Mouse (Mus musculus) limb, embryonic 13.5 days (tissue): ENCODE measurements at regions not wholly inside any gene's neighbourhood (a gene's known extent, or its start where the extent isn't known, plus 50 kb on each side); places are given as distances from the start of the nearest gene placed in this dataset.

Experiments
- ATAC-seq: fragments of 200-750 bp; cut with Nextera tagmentation; 2 replicates; pipeline ENCODE4 v1.8.0; 2017; ENCODE audit warnings: low read depth, moderate number of reproducible peaks, moderate TSS enrichment; ENCODE audit not compliant: low FRiP score
- H3K27ac ChIP-seq: fragments of 300-500 bp; sonication (generic); 2 replicates; pipeline ENCODE4 v1.5.1; 2015; ENCODE audit warnings: inconsistent platforms, mild to moderate bottlenecking, moderate library complexity
- H3K27me3 ChIP-seq: fragments of 300-500 bp; sonication (generic); 2 replicates; pipeline ENCODE4 v1.6.1; 2015; ENCODE audit warnings: mild to moderate bottlenecking, inconsistent platforms
- H3K36me3 ChIP-seq: fragments of 300-500 bp; sonication (generic); 2 replicates; pipeline ENCODE4 v1.6.1; 2015; ENCODE audit warnings: inconsistent platforms, mild to moderate bottlenecking, moderate library complexity
- H3K4me1 ChIP-seq: fragments of 300-500 bp; sonication (generic); 2 replicates; pipeline ENCODE4 v1.6.1; 2015; ENCODE audit warnings: inconsistent platforms
- H3K4me2 ChIP-seq: fragments of 300-500 bp; sonication (generic); replicated peaks from 2 replicates; pipeline ENCODE4 v1.6.1; 2015; ENCODE audit warnings: inconsistent platforms, mild to moderate bottlenecking, moderate library complexity
- H3K4me3 ChIP-seq: fragments of 300-500 bp; sonication (generic); 2 replicates; pipeline ENCODE4 v1.5.1; 2015; ENCODE audit warnings: moderate library complexity, mild to moderate bottlenecking, inconsistent platforms
- H3K9ac ChIP-seq: fragments of 300-500 bp; sonication (generic); 2 replicates; pipeline ENCODE4 v1.6.1; 2015; ENCODE audit warnings: mild to moderate bottlenecking, inconsistent platforms
- H3K9me3 ChIP-seq: fragments of 300-500 bp; sonication (generic); 2 replicates; pipeline ENCODE4 v1.6.1; 2016; ENCODE audit warnings: inconsistent platforms
- WGBS: fragments of 180-500 bp; shearing (Covaris S2); methylation state at CpG from one replicate; pipeline ENCODE4 v1.1.7; 2015; 5-methylcytosine and 5-hydroxymethylcytosine counted together

DNA sequence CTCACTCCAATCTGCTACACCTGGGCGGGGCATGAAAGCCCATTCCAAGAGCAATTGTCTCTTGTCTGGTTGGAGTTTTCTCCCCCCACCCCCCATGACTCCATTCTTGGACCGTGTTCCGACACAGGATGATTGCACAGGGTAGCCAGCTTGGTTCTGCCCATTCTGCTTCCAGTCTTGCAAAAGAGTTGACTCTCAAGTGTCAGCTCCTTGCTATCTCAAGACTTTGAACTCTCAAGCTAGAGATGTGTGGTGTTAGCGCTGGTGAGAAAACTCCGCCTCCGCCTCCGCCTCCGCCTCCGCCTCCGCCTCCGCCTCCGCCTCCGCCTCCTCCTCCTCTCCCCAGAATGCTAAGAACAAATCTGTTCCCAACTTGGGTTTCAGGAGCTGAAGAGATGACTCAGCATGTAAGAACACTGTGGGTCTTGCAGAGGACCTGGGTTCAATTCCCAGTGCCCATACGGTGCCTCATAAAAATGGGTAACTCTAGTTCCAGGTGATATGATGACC, 135.1 kb downstream of the Bcat1 start:
- Histone ChIP-seq H3K4me2 (no peak overlapping the region), H3K36me3 (no peaks in the 10 kb centered on the region), H3K4me3 (no peak overlapping the region), H3K27me3 (no peaks in the 10 kb centered on the region), H3K27ac (no peak overlapping the region), H3K4me1 (peaks cover 36% of the 10 kb centered on the region), H3K9ac (no peak overlapping the region), H3K9me3 (no peaks in the 10 kb centered on the region)
- no peak for ATAC-seq
- WGBS, result 92% methylated on average over 14 of the region's 14 CpGs

DNA sequence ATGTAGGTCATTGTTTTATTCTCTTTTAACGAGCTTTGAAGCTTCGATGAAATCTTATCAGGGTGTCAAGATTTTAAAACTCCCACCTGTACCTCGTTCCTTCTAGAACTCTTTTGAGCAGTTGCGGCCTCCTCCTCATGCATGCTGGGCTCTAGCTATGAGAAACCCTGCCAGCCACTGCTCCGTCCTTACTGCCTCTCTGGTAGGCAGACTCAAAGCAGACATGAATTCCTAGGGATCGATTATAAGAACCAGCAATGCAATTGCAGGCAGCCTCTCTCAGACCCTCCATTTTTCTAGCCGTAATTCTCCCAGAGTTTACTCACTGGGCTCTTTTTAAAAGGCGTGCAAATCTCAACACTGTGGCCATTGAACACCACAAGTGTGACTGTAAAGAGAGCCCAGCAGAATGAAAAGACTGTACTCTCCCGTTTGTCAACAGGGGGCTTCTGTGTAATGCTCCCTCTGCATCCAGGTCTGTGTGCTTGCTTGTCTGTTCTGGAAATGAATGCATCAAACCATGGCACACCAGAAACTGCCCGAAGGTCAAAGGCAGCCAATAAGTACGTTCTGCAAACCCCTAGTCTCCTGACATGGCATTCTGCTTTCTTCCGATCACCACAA, 137.3 kb downstream of the Bcat1 start:
- Histone ChIP-seq H3K4me1 (peaks cover 23% of the 10 kb centered on the region), H3K4me2 (no peak overlapping the region), H3K36me3 (no peaks in the 10 kb centered on the region), H3K9ac (no peak overlapping the region), H3K27ac (peak overlapping the region; percentile 68), H3K4me3 (no peak overlapping the region), H3K9me3 (no peaks in the 10 kb centered on the region), H3K27me3 (no peaks in the 10 kb centered on the region)
- 65% methylated on average over 12 of the region's 12 CpGs for WGBS
- no peak for ATAC-seq

DNA sequence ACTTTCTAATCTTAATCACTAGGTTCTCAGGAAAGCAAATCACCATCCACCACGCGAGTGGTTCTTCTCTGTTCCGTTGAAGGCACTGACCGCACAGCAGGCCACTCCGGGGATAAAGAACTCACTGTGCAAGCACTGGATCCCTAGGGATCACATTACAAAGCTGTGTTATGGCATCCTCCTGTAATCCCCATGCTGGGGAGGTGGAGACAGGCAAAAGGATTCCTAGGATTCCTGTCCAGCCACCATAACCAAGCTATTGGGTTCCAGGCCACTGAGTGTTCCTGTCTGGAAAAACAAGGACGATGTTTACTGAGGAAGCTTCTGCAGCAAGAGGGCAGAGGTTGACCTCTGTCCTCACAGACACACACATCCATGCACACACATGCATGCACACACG, 138.8 kb downstream of the Bcat1 start:
- Histone ChIP-seq H3K9me3 (peaks cover 4% of the 10 kb centered on the region), H3K27me3 (no peaks in the 10 kb centered on the region), H3K9ac (no peak overlapping the region), H3K4me3 (no peak overlapping the region), H3K27ac (no peak overlapping the region), H3K4me2 (no peak overlapping the region), H3K4me1 (peaks cover 19% of the 10 kb centered on the region), H3K36me3 (no peaks in the 10 kb centered on the region)
- 65% methylated on average over 7 of the region's 7 CpGs for WGBS
- no peak for ATAC-seq

DNA sequence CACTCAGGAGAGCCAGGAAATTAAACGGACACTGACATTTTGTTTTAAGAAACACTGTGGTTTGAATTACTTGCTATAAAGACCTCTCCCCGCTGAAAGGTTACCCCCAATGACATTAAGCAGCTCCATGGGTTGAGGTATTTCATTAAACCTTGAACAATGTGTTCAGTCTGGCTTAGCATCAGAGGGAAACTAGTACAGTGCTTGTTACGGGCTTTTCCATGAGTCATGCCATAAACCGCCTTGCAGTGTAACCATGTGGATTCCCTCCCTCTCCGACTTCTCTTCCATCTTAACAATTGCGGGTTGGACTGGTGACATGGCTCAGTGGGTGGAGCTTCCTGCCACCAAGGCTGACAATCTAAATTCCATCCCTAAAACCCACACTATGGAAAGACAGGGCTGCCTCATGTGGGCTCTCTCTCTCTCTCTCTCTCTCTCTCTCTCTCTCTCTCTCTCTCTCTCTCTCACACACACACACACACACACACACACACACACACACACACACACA, 142.2 kb downstream of the Bcat1 start:
- H3K27ac ChIP-seq, result no peak overlapping the region
- ATAC-seq, result peak; percentile 73
- H3K36me3 ChIP-seq, result no peaks in the 10 kb centered on the region
- H3K9ac ChIP-seq, result no peak overlapping the region
- no peak overlapping the region for H3K4me2 ChIP-seq
- peaks cover 5% of the 10 kb centered on the region for H3K9me3 ChIP-seq
- H3K27me3 ChIP-seq, result no peaks in the 10 kb centered on the region
- WGBS, result 57% methylated on average over 6 of the region's 6 CpGs
- peaks cover 15% of the 10 kb centered on the region for H3K4me1 ChIP-seq
- no peak overlapping the region for H3K4me3 ChIP-seq

DNA sequence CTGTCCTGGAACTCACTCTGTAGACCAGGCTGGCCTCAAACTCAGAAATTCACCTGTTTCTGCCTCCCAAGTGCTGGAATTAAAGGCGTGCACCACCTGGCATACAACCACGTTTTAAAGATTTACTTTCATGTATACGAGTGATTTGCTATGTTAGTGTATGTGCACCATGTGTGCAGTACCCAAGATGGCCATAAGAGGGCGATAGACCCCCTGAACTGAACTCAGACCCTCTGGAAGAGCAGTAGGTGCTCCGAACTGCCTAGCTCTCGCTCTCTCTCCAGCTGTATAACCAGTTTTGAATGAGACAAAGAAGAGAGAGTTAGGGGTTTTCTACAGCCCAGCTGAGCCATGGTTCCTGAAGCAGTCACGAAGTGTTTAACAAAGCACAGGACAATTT, 143.6 kb downstream of the Bcat1 start:
- 80% methylated on average over 7 of the region's 7 CpGs for WGBS
- ATAC-seq, result no peak
- Histone ChIP-seq H3K4me3 (no peak overlapping the region), H3K9me3 (peaks cover 5% of the 10 kb centered on the region), H3K4me2 (no peak overlapping the region), H3K36me3 (no peaks in the 10 kb centered on the region), H3K27ac (no peak overlapping the region), H3K9ac (no peak overlapping the region), H3K27me3 (no peaks in the 10 kb centered on the region), H3K4me1 (peaks cover 20% of the 10 kb centered on the region)

DNA sequence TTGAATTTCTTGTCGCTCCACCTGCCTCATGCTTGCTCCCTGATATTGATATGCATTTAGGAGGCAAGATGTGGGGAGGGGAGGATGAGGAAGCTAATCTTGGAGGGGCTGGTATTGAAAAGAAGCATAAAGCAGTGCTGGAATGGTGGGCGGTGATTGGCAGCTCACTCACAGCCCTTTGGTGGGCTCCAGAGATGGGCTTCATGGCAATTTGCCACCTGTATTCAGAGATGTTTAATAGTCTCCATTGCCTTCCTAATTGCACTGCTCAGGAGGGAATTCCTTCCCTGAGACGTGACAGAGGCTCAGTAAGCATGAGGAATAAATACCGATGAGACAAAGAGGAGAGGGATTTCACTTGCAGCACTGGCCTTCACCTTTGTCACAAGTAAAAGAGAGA, 146.0 kb downstream of the Bcat1 start:
- no peak overlapping the region for H3K27ac ChIP-seq
- 76% methylated on average over 4 of the region's 4 CpGs for WGBS

DNA sequence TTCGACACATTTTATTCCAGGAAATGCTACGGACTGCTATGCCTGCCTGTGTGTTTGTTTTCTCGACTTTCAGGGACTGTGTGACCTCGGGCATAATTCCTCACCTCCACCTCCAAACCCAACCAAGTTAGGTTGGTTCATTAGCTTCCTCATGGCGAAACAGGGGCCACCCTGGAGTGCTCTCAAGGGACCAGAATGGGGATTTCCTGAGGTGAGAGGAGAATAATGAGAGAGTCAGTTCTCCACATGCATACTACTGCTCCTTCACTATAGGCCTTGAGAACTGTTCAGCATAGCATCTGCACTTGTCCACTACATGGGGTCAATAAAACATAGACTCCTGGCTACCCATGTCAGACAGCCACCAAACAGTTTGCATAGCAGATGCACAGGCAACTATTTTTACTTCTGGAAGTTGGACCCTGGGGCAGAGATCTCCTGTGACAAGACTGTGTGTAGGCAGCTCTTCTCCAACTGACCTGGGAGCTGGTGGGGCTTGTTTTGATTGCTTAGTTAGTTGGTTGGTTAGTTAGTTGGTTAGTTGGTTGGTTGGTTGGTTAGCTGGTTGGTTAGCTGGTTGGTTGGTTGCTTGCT, 146.6 kb downstream of the Bcat1 start:
- ATAC-seq, result no peak
- 62% methylated on average over 5 of the region's 5 CpGs for WGBS
- peaks cover 5% of the 10 kb centered on the region for H3K9me3 ChIP-seq
- H3K4me1 ChIP-seq, result peaks cover 24% of the 10 kb centered on the region; the same call in 1 of the 2 replicates
- no peak overlapping the region for H3K4me3 ChIP-seq
- H3K27me3 ChIP-seq, result no peaks in the 10 kb centered on the region
- no peaks in the 10 kb centered on the region for H3K36me3 ChIP-seq
- no peak overlapping the region for H3K4me2 ChIP-seq
- H3K27ac ChIP-seq, result no peak overlapping the region
- no peak overlapping the region for H3K9ac ChIP-seq

More for the DNA sequence above, 146.0 kb downstream of the Bcat1 start:
- peaks cover 24% of the 10 kb centered on the region; the same call in 1 of the 2 replicates for H3K4me1 ChIP-seq
- no peaks in the 10 kb centered on the region for H3K36me3 ChIP-seq
- no peak for ATAC-seq
- H3K27me3 ChIP-seq, result no peaks in the 10 kb centered on the region
- H3K9ac ChIP-seq, result no peak overlapping the region
- peaks cover 5% of the 10 kb centered on the region for H3K9me3 ChIP-seq
- no peak overlapping the region for H3K4me2 ChIP-seq
- H3K4me3 ChIP-seq, result no peak overlapping the region

DNA sequence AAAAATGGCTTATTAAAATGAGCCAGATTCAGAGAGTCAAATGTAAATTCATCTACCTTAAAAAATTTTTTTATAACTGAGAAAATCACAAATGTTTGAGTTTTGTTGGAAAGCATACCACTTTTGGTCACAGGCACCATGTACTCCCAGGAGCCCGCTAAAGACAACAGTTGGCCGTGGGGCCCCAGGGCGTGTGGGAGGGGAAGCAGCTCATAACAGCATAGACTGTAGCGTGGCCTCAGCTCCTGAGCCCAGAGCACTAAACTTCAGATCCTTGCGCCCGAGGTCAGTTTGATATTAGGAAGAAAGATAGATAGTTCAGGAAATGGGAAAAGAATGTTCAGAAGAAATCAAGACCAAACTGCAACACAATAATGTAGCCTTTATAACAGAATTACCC, 145.8 kb upstream of the Sox5 start:
- Histone ChIP-seq H3K4me2 (no peak overlapping the region), H3K9me3 (peaks cover 4% of the 10 kb centered on the region), H3K27me3 (no peaks in the 10 kb centered on the region), H3K4me1 (peaks cover 15% of the 10 kb centered on the region; the same call in 1 of the 2 replicates), H3K27ac (no peak overlapping the region; the same call in 1 of the 2 replicates), H3K36me3 (no peaks in the 10 kb centered on the region), H3K9ac (no peak overlapping the region), H3K4me3 (no peak overlapping the region)
- no peak; the same call in 1 of the 2 replicates for ATAC-seq
- 57% methylated on average over 6 of the region's 6 CpGs for WGBS

DNA sequence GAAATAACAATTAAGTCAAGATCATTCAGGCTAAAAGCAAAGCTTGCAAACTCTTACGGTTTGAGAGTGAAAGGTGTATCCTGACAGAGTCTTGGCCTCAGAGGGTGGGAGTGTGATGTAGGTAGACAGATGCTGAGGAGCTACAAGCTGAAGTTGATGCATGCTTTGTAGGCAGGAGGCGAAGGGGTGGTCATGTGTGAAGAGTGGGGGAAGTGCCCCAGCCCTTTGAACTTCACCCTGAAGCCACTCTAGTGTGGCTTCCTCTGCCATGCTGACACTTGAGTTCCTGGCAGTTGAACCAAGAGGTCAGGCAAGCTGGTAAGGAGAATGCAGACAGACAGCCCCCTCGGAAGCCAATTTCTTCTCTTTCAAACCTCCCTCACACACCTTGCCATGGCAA, 141.0 kb upstream of the Sox5 start:
- no peak for ATAC-seq
- WGBS, result 85% methylated on average over 3 of the region's 3 CpGs
- Histone ChIP-seq H3K9ac (no peak overlapping the region), H3K4me3 (no peak overlapping the region), H3K4me2 (no peak overlapping the region), H3K9me3 (no peaks in the 10 kb centered on the region), H3K4me1 (peaks cover 12% of the 10 kb centered on the region; the same call in 1 of the 2 replicates), H3K27me3 (no peaks in the 10 kb centered on the region), H3K36me3 (no peaks in the 10 kb centered on the region), H3K27ac (no peak overlapping the region)

DNA sequence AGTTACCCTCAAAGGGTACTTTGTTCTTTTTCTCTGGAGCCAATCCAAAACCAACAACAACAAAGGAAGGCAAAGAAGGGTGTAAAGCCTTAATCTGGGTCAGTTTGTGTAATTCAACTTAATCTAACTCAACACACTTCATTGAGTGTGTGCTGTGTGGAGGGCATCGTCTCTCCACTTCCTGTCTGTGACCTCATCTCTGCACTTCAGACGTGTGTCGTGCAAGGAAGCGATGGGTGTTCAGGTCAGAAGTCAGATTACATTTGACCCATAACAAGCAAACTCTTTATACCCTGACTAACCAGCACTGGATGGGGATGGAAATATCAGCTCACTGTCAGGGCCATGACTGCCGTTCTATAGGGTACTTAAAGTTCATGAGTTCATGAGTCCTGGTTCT, 138.0 kb upstream of the Sox5 start:
- no peak for ATAC-seq
- H3K36me3 ChIP-seq, result no peaks in the 10 kb centered on the region
- H3K27ac ChIP-seq, result no peak overlapping the region
- H3K4me2 ChIP-seq, result no peak overlapping the region
- no peak overlapping the region for H3K9ac ChIP-seq
- H3K4me3 ChIP-seq, result no peak overlapping the region
- WGBS, result 51% methylated on average over 5 of the region's 5 CpGs
- H3K27me3 ChIP-seq, result no peaks in the 10 kb centered on the region
- H3K9me3 ChIP-seq, result no peaks in the 10 kb centered on the region
- 0 out of 2 replicates have a peak, but pooled peaks cover 3% of the 10 kb centered on the region for H3K4me1 ChIP-seq

DNA sequence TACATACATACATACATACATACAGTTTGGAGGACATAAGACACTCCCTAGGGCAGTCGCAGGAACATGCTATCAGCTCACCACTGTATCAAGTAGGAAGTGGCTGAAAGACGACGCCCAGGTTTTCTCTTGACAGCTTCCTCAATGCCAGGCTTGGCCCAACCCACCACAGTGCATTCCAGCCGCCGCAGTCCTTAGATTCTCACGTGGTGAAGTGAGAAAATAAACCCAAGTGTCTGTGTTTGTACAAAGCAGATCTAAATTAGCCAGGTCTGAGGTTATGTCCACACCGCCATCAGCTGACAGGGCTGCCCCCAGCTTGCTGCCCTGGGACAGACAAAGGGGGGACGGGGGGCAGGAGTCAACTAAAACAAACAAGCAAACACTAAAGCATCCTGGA, 135.4 kb upstream of the Sox5 start:
- Histone ChIP-seq H3K27ac (no peak overlapping the region), H3K4me1 (0 out of 2 replicates have a peak, but pooled peaks cover 3% of the 10 kb centered on the region), H3K4me2 (no peak overlapping the region), H3K4me3 (no peak overlapping the region), H3K36me3 (no peaks in the 10 kb centered on the region), H3K9ac (no peak overlapping the region), H3K9me3 (no peaks in the 10 kb centered on the region), H3K27me3 (no peaks in the 10 kb centered on the region)
- no peak for ATAC-seq
- 55% methylated on average over 8 of the region's 8 CpGs for WGBS

DNA sequence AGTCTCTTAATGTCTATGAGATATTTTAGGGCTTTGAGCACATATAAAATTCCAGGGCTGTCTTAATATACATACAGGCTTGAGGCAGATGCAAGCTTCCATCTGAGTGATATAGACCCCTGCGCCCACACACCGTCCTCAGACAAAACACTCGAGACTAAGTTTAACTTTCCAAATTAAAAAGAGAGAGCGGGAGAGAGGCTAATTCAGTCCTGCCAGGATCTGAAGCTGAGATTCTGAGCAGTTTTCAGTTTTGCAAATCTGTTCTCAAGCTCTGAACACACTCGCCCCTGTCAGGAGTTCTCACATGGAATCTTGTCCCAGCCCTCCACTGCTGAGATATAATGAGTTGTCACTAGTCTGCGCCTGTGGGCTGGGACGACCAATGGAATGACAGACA, 130.0 kb upstream of the Sox5 start:
- H3K4me1 ChIP-seq, result no peaks in the 10 kb centered on the region
- H3K27me3 ChIP-seq, result no peaks in the 10 kb centered on the region
- ATAC-seq, result no peak
- H3K36me3 ChIP-seq, result no peaks in the 10 kb centered on the region
- WGBS, result 81% methylated on average over 7 of the region's 7 CpGs
- H3K9me3 ChIP-seq, result no peaks in the 10 kb centered on the region; the same call in 1 of the 2 replicates
- no peak overlapping the region for H3K27ac ChIP-seq
- no peak overlapping the region for H3K4me2 ChIP-seq
- no peak overlapping the region for H3K9ac ChIP-seq
- H3K4me3 ChIP-seq, result no peak overlapping the region
